Mouse (Mus musculus) heart, embryonic 10.5 days (tissue): ENCODE data around the gene Smarcb1. TPM values are rescaled to one million over a fixed set of nuclear protein-coding genes. Genes with fewer than 3 reads are reported as not detected.

ENCODE experiments used
- DNase-seq: peaks from one replicate; pipeline ENCODE4 v3.0.0-alpha.2; 2017; ENCODE audit warnings: low spot score
- H3K27ac ChIP-seq: fragments of 300-500 bp; sonication (generic); 2 replicates; pipeline ENCODE4 v1.5.1; 2016; ENCODE audit warnings: mild to moderate bottlenecking
- H3K27me3 ChIP-seq: fragments of 300-500 bp; sonication (generic); 2 replicates; pipeline ENCODE4 v1.6.1; 2016; ENCODE audit warnings: mild to moderate bottlenecking; ENCODE audit not compliant: poor library complexity, insufficient read depth, severe bottlenecking
- H3K36me3 ChIP-seq: fragments of 300-500 bp; sonication (generic); 2 replicates; pipeline ENCODE4 v1.6.1; 2016; ENCODE audit warnings: mild to moderate bottlenecking, moderate library complexity
- H3K4me1 ChIP-seq: fragments of 300-500 bp; sonication (generic); 2 replicates; pipeline ENCODE4 v1.6.1; 2016; ENCODE audit warnings: mild to moderate bottlenecking
- H3K4me3 ChIP-seq: fragments of 300-500 bp; sonication (generic); 2 replicates; pipeline ENCODE4 v1.5.1; 2016; ENCODE audit warnings: mild to moderate bottlenecking, moderate library complexity
- H3K9me3 ChIP-seq: fragments of 300-500 bp; sonication (generic); 2 replicates; pipeline ENCODE4 v1.6.1; 2016; ENCODE audit warnings: mild to moderate bottlenecking, moderate library complexity
- WGBS: fragments of 180-500 bp; shearing (Covaris S2); methylation state at CpG from one replicate; pipeline ENCODE4 v1.1.7; 2016; 5-methylcytosine and 5-hydroxymethylcytosine counted together
- polyA plus RNA-seq: library from polyadenylated mRNA; unstranded; fragments of >200 nt; fragmentation: Nextera tagmentation; extraction: Ambion mirVana; gene quantifications from 2 replicates; pipeline ENCODE4 v1.2.1, GENCODE M21; 2016

Smarcb1 gene
- polyA plus RNA-seq, 1 experiment from 2014 or later, result 204 TPM

- Histone ChIP-seq H3K4me1 (peaks cover 30% of the 10 kb centered on the region), H3K9me3 (no peaks in the 10 kb centered on the region), H3K36me3 (peaks cover 37% of the 10 kb centered on the region), H3K27me3 (peaks cover 40% of the 10 kb centered on the region), H3K4me3 (no peak overlapping the region), H3K27ac (no peak overlapping the region)
- no peak for DNase-seq
- 66% methylated on average over 2 of the region's 2 CpGs for WGBS
Observed at GRCm38 (mm10) chr10:75924324-75924723, 2.9 kb upstream of the Smarcb1 start.

GRCm38 (mm10) chr10:75921726-75922560 is 526 bp upstream of the Smarcb1 start:
- DNase-seq, result no peak
- H3K4me1 ChIP-seq, result peaks cover 41% of the 10 kb centered on the region
- 7% methylated on average over 22 of the region's 22 CpGs for WGBS
- peak overlapping the region; percentile 99 for H3K27ac ChIP-seq
- H3K36me3 ChIP-seq, result peaks cover 47% of the 10 kb centered on the region
- H3K27me3 ChIP-seq, result peaks cover 16% of the 10 kb centered on the region
- H3K9me3 ChIP-seq, result no peaks in the 10 kb centered on the region
- peak overlapping the region; percentile 93 for H3K4me3 ChIP-seq

GRCm38 (mm10) chr10:75919026-75919425 is 2.4 kb downstream of the Smarcb1 start:
- peaks cover 53% of the 10 kb centered on the region for H3K36me3 ChIP-seq
- H3K4me1 ChIP-seq, result peaks cover 52% of the 10 kb centered on the region
- 91% methylated on average over 5 of the region's 5 CpGs for WGBS
- H3K27ac ChIP-seq, result no peak overlapping the region
- no peak overlapping the region for H3K4me3 ChIP-seq
- DNase-seq, result no peak
- H3K27me3 ChIP-seq, result no peaks in the 10 kb centered on the region
- H3K9me3 ChIP-seq, result no peaks in the 10 kb centered on the region

GRCm38 (mm10) chr10:75916840-75917239 is 4.6 kb downstream of the Smarcb1 start:
- H3K9me3 ChIP-seq, result no peaks in the 10 kb centered on the region
- peaks cover 54% of the 10 kb centered on the region for H3K4me1 ChIP-seq
- DNase-seq, result no peak
- H3K36me3 ChIP-seq, result peaks cover 65% of the 10 kb centered on the region
- 87% methylated on average over 8 of the region's 8 CpGs for WGBS
- no peak overlapping the region for H3K4me3 ChIP-seq
- H3K27ac ChIP-seq, result no peak overlapping the region
- H3K27me3 ChIP-seq, result no peaks in the 10 kb centered on the region

- no peak for DNase-seq
- Histone ChIP-seq H3K36me3 (peaks cover 77% of the 10 kb centered on the region), H3K4me1 (peaks cover 48% of the 10 kb centered on the region; the same call in 1 of the 2 replicates), H3K27ac (no peak overlapping the region), H3K9me3 (no peaks in the 10 kb centered on the region), H3K27me3 (no peaks in the 10 kb centered on the region), H3K4me3 (no peak overlapping the region)
- 46% methylated on average over 7 of the region's 7 CpGs for WGBS
Observed at GRCm38 (mm10) chr10:75915557-75915956, 5.9 kb downstream of the Smarcb1 start.

- Histone ChIP-seq H3K4me3 (no peak overlapping the region), H3K36me3 (peaks cover 88% of the 10 kb centered on the region), H3K4me1 (peaks cover 29% of the 10 kb centered on the region; the same call in 1 of the 2 replicates), H3K9me3 (no peaks in the 10 kb centered on the region), H3K27me3 (no peaks in the 10 kb centered on the region), H3K27ac (no peak overlapping the region)
- DNase-seq, result no peak
- 53% methylated on average over 6 of the region's 6 CpGs for WGBS
Observed at GRCm38 (mm10) chr10:75913013-75913589, 8.3 kb downstream of the Smarcb1 start.

- no peak for DNase-seq
- 93% methylated on average over 2 of the region's 2 CpGs for WGBS
- peaks cover 20% of the 10 kb centered on the region; the same call in 1 of the 2 replicates for H3K4me1 ChIP-seq
- H3K27me3 ChIP-seq, result no peaks in the 10 kb centered on the region
- H3K27ac ChIP-seq, result no peak overlapping the region
- no peak overlapping the region for H3K4me3 ChIP-seq
- H3K36me3 ChIP-seq, result peaks cover 90% of the 10 kb centered on the region
- no peaks in the 10 kb centered on the region for H3K9me3 ChIP-seq
Observed at GRCm38 (mm10) chr10:75910698-75911097, 10.7 kb downstream of the Smarcb1 start.

GRCm38 (mm10) chr10:75906882-75907281 is 14.5 kb downstream of the Smarcb1 start:
- 0 out of 2 replicates have a peak, but pooled peaks cover 5% of the 10 kb centered on the region for H3K4me1 ChIP-seq
- 93% methylated on average over 4 of the region's 4 CpGs for WGBS
- no peak overlapping the region for H3K4me3 ChIP-seq
- H3K9me3 ChIP-seq, result no peaks in the 10 kb centered on the region
- peaks cover 97% of the 10 kb centered on the region for H3K36me3 ChIP-seq
- no peak for DNase-seq
- no peak overlapping the region for H3K27ac ChIP-seq
- no peaks in the 10 kb centered on the region for H3K27me3 ChIP-seq

- no peak for DNase-seq
- Histone ChIP-seq H3K36me3 (peaks cover 95% of the 10 kb centered on the region), H3K9me3 (no peaks in the 10 kb centered on the region), H3K27ac (no peak overlapping the region), H3K27me3 (no peaks in the 10 kb centered on the region), H3K4me1 (peaks cover 9% of the 10 kb centered on the region), H3K4me3 (no peak overlapping the region)
- 94% methylated on average over 5 of the region's 5 CpGs for WGBS
Observed at GRCm38 (mm10) chr10:75904391-75904790, 17.0 kb downstream of the Smarcb1 start.

- WGBS, result 68% methylated on average over 3 of the region's 3 CpGs
- Histone ChIP-seq H3K4me1 (peaks cover 23% of the 10 kb centered on the region), H3K9me3 (no peaks in the 10 kb centered on the region), H3K27ac (peak overlapping the region; percentile 49; the same call in 1 of the 2 replicates), H3K27me3 (no peaks in the 10 kb centered on the region), H3K36me3 (peaks cover 93% of the 10 kb centered on the region), H3K4me3 (no peak overlapping the region)
- no peak for DNase-seq
Observed at GRCm38 (mm10) chr10:75898846-75899245, 22.6 kb downstream of the Smarcb1 start.

GRCm38 (mm10) chr10:75898039-75898564 is 23.3 kb downstream of the Smarcb1 start:
- Histone ChIP-seq H3K36me3 (peaks cover 86% of the 10 kb centered on the region), H3K9me3 (no peaks in the 10 kb centered on the region), H3K4me1 (peaks cover 25% of the 10 kb centered on the region), H3K27me3 (no peaks in the 10 kb centered on the region), H3K4me3 (no peak overlapping the region), H3K27ac (no peak overlapping the region)
- 78% methylated on average over 6 of the region's 6 CpGs for WGBS
- no peak for DNase-seq

GRCm38 (mm10) chr10:75897373-75897772 is 24.0 kb downstream of the Smarcb1 start:
- Histone ChIP-seq H3K4me1 (peaks cover 30% of the 10 kb centered on the region), H3K36me3 (peaks cover 78% of the 10 kb centered on the region), H3K4me3 (no peak overlapping the region), H3K27me3 (no peaks in the 10 kb centered on the region), H3K27ac (no peak overlapping the region), H3K9me3 (no peaks in the 10 kb centered on the region)
- no peak for DNase-seq
- 48% methylated on average over 6 of the region's 6 CpGs for WGBS

- Histone ChIP-seq H3K9me3 (no peaks in the 10 kb centered on the region), H3K4me1 (peaks cover 30% of the 10 kb centered on the region), H3K36me3 (peaks cover 67% of the 10 kb centered on the region), H3K27me3 (no peaks in the 10 kb centered on the region), H3K4me3 (no peak overlapping the region), H3K27ac (no peak overlapping the region)
- WGBS, result 95% methylated on average over 1 of the region's 1 CpGs
- DNase-seq, result no peak
Observed at GRCm38 (mm10) chr10:75896208-75896607, 25.2 kb downstream of the Smarcb1 start.
